Mouse (Mus musculus) lung, postnatal 0 days (tissue): ENCODE measurements around the gene Grid2. TPM values are rescaled to one million over a fixed set of nuclear protein-coding genes. Genes with fewer than 3 reads are reported as not detected.

ENCODE experiments used
- ATAC-seq: fragments of 200-750 bp; cut with Nextera tagmentation; 2 replicates; pipeline ENCODE4 v1.8.0; 2017; ENCODE audit warnings: moderate library complexity
- DNase-seq: peaks from one replicate; pipeline ENCODE4 v3.0.0-alpha.2; 2016; ENCODE audit warnings: low spot score
- H3K27ac ChIP-seq: fragments of 300-500 bp; sonication (generic); 2 replicates; pipeline ENCODE4 v1.5.1; 2014; ENCODE audit warnings: antibody characterized with exemption, mild to moderate bottlenecking, low read length, mixed read lengths
- H3K27me3 ChIP-seq: fragments of 300-500 bp; sonication (generic); replicated peaks from 2 replicates; pipeline ENCODE4 v1.6.1; 2014; ENCODE audit warnings: low read length, mixed read lengths; ENCODE audit not compliant: insufficient read depth
- H3K36me3 ChIP-seq: fragments of 300-500 bp; sonication (generic); 2 replicates; pipeline ENCODE4 v1.6.1; 2014; ENCODE audit warnings: low read length, mixed read lengths; ENCODE audit not compliant: insufficient read depth
- H3K4me1 ChIP-seq: fragments of 300-500 bp; sonication (generic); 2 replicates; pipeline ENCODE4 v1.6.1; 2014; ENCODE audit warnings: antibody characterized with exemption, low read depth, low read length, mixed read lengths; ENCODE audit not compliant: insufficient read depth
- H3K4me2 ChIP-seq: fragments of 300-500 bp; sonication (generic); replicated peaks from 2 replicates; pipeline ENCODE4 v1.6.1; 2014; ENCODE audit warnings: low read depth, mild to moderate bottlenecking, low read length, moderate library complexity, mixed read lengths
- H3K4me3 ChIP-seq: fragments of 300-500 bp; sonication (generic); 2 replicates; pipeline ENCODE4 v1.5.1; 2014; ENCODE audit warnings: low read depth, low read length
- H3K9ac ChIP-seq: fragments of 300-500 bp; sonication (generic); replicated peaks from 2 replicates; pipeline ENCODE4 v1.6.1; 2014; ENCODE audit warnings: low read depth, mild to moderate bottlenecking
- H3K9me3 ChIP-seq: fragments of 300-500 bp; sonication (generic); 2 replicates; pipeline ENCODE4 v1.6.1; 2016; ENCODE audit warnings: low read length, mixed read lengths
- CTCF ChIP-seq: IDR thresholded peaks from 2 replicates; pipeline ENCODE4 v1.5.1; 2016; ENCODE audit warnings: antibody characterized with exemption, mild to moderate bottlenecking
- EP300 ChIP-seq: IDR thresholded peaks from 2 replicates; pipeline ENCODE4 v1.6.1; 2016; ENCODE audit warnings: antibody characterized with exemption, mild to moderate bottlenecking, control low read depth
- WGBS: fragments of 180-500 bp; shearing (Covaris S2); extraction: QIAGEN DNeasy Blood & Tissue Kit; methylation state at CpG from one replicate; pipeline ENCODE4 v1.1.7; 2014; 5-methylcytosine and 5-hydroxymethylcytosine counted together
- polyA plus RNA-seq: library from polyadenylated mRNA; unstranded; fragments of >200 nt; fragmentation: Nextera tagmentation; extraction: Ambion mirVana; gene quantifications from 2 replicates; pipeline ENCODE4 v1.2.1, GENCODE M21; 2015

Gene Grid2
- polyA plus RNA-seq, 1 experiment from 2014 or later = 0.45 TPM

- H3K4me3 ChIP-seq = no peak overlapping the region
- no peaks in the 10 kb centered on the region for H3K4me1 ChIP-seq
- H3K9ac ChIP-seq = no peak overlapping the region
- no peak overlapping the region for H3K4me2 ChIP-seq
- no peaks in the 10 kb centered on the region for H3K9me3 ChIP-seq
- no peak for TF ChIP-seq EP300
- TF ChIP-seq CTCF = no peak
- DNase-seq = no peak
- 82% methylated on average over 9 of the region's 9 CpGs for WGBS
- ATAC-seq = no peak
- H3K36me3 ChIP-seq = no peaks in the 10 kb centered on the region
- H3K27me3 ChIP-seq = no peaks in the 10 kb centered on the region
- no peak overlapping the region for H3K27ac ChIP-seq
Observed at GRCm38 (mm10) chr6:64136275-64136674, 880.6 kb downstream of the Grid2 start.

DNA sequence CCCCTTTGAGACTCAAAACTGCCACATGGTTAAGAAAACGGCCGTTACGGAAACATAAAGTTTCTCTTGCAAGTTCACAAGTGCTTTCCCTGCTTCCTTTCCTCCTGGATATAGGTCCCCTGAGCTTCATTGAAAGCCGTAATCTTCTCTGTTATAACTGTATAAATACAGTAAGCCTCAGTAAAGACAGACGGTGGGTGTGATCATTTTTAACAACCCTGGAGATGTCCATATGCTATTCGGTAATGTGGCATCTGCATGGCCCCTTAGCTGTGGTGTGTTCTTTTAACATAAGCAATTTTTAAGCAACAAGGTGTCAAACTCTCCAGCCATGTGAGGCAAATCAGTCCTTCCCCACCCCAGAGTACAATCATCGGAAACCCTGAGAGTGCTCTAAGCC lies 892.9 kb downstream of the Grid2 start:
- Histone ChIP-seq H3K9ac (no peak overlapping the region), H3K36me3 (no peaks in the 10 kb centered on the region), H3K9me3 (no peaks in the 10 kb centered on the region), H3K27me3 (no peaks in the 10 kb centered on the region), H3K4me3 (no peak overlapping the region), H3K4me2 (no peak overlapping the region), H3K27ac (no peak overlapping the region), H3K4me1 (no peaks in the 10 kb centered on the region)
- TF ChIP-seq EP300 = no peak
- TF ChIP-seq CTCF = no peak
- DNase-seq = no peak
- ATAC-seq = no peak
- 79% methylated on average over 7 of the region's 7 CpGs for WGBS

DNA sequence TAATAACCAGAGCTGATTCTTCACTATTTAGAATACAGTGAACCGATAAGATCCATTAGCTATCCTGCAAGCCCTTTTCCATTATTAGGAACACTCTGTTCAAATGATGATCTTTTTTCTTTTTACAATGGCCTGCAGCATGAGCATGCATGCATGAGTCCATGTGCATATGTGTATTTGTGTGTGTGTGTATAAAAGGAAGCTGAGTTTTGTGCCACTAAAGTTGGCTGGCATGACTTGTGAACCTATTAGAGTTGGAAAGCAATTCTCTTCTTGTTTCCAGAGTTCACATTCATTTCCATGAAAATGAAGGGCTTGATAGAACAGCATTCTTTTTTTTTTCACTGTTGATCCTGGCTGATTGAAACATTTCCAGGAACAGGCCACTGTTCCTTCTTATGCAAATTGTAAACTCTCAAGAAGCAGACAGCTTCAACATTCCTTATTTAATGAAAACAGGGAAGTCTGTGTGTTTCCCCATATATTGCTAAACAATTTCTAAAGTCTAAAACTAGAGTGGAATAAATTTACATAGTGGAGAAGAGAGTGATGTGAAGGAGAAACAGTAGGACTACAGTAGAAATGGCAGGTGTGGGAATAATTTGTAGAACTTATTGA lies 919.4 kb downstream of the Grid2 start:
- ATAC-seq (no peak), DNase-seq (no peak)
- Histone ChIP-seq H3K4me2 (no peak overlapping the region), H3K27ac (no peak overlapping the region), H3K4me1 (no peaks in the 10 kb centered on the region), H3K36me3 (no peaks in the 10 kb centered on the region), H3K9me3 (no peaks in the 10 kb centered on the region), H3K4me3 (no peak overlapping the region), H3K9ac (no peak overlapping the region), H3K27me3 (no peaks in the 10 kb centered on the region)
- no peak for TF ChIP-seq EP300
- no peak for TF ChIP-seq CTCF
- WGBS = 100% methylated on average over 1 of the region's 1 CpGs

GRCm38 (mm10) chr6:64193646-64194045 lies 938.0 kb downstream of the Grid2 start:
- Histone ChIP-seq H3K9me3 (no peaks in the 10 kb centered on the region), H3K9ac (no peak overlapping the region), H3K27me3 (no peaks in the 10 kb centered on the region), H3K4me2 (no peak overlapping the region), H3K4me3 (no peak overlapping the region), H3K27ac (no peak overlapping the region), H3K36me3 (no peaks in the 10 kb centered on the region), H3K4me1 (no peaks in the 10 kb centered on the region)
- ATAC-seq = no peak
- no peak for DNase-seq
- WGBS = 38% methylated on average over 1 of the region's 1 CpGs
- TF ChIP-seq CTCF (no peak), EP300 (no peak)

DNA sequence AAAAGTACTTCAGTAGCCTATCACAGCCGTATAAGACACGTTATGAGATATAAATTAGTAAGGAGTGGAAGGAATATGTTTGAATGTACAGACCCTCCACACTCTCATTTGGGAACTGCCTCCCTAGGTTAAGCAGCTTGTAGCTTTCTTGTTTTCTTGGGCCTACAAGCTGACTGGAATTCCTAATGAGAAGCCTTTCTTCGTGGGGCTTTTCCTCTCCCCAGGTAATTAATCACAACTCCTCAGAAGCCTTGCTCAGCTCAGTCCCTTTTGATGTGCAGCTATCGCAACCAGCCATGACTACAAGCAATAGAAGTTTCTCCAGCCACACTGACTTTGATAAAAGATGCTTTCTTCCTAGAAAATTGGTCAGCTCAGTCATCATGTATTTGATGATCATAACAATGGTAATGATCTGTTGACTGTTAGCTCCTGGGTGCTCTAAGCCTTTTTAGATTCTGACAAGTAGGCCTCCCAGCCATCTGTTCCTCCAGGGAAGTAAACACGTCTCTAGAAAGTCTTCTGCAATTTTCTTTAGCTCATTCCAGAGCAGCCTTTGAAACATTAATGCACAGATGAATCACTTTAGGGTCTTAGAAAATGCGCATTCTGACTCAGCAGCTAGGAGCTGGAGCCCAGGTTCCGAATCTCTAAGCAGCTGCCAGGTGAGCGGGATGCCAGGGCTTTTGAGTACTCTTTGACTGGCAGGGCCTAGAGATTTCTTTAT lies 946.9 kb downstream of the Grid2 start:
- 37% methylated on average over 8 of the region's 8 CpGs for WGBS
- no peak overlapping the region for H3K4me3 ChIP-seq

DNA sequence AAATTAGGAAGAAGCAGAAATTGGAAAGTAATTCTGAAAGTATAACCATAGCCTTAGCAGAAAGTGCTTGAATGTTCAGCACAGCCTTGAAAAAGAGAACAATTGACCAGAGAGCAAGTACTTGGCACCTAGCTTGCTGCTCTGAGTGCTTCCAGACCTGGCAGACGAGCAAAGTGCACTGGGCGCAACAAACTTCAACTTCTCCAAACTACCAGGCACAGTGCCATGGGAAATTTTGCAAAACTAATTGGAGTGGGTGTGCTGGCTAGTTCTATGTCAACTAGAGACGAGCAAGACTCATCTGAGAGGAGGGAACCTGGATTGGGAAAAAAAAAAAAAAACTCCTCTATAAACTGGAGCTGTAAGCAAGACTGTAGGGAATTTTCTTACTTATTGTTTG lies 980.7 kb downstream of the Grid2 start:
- Histone ChIP-seq H3K27ac (no peak overlapping the region), H3K4me1 (no peaks in the 10 kb centered on the region), H3K27me3 (no peaks in the 10 kb centered on the region), H3K4me2 (no peak overlapping the region), H3K9me3 (no peaks in the 10 kb centered on the region), H3K9ac (no peak overlapping the region), H3K36me3 (no peaks in the 10 kb centered on the region), H3K4me3 (no peak overlapping the region)
- ATAC-seq (no peak), DNase-seq (no peak)
- 39% methylated on average over 3 of the region's 3 CpGs for WGBS
- no peak for TF ChIP-seq EP300
- no peak for TF ChIP-seq CTCF

More for the DNA sequence above, 946.9 kb downstream of the Grid2 start:
- Histone ChIP-seq H3K27ac (no peak overlapping the region), H3K9ac (no peak overlapping the region), H3K4me2 (no peak overlapping the region), H3K9me3 (no peaks in the 10 kb centered on the region), H3K4me1 (no peaks in the 10 kb centered on the region), H3K36me3 (no peaks in the 10 kb centered on the region), H3K27me3 (no peaks in the 10 kb centered on the region)
- no peak for TF ChIP-seq EP300
- ATAC-seq (no peak), DNase-seq (no peak)
